Mouse (Mus musculus) cortical plate, adult 2 months (tissue): ENCODE measurements at regions not wholly inside any gene's neighbourhood (a gene's known extent, or its start where the extent isn't known, plus 50 kb on each side); places are given as distances from the start of the nearest gene placed in this dataset.

Source experiments
- H3K27ac ChIP-seq: fragments of 200-500 bp; 2 replicates; pipeline ENCODE4 v1.5.1; 2012; ENCODE audit warnings: low read length, control low read depth, inconsistent platforms; ENCODE audit not compliant: insufficient read depth
- H3K4me1 ChIP-seq: fragments of 200-500 bp; 2 replicates; pipeline ENCODE4 v1.6.1; 2011; ENCODE audit warnings: low read length; ENCODE audit not compliant: control insufficient read depth, insufficient read depth
- H3K4me3 ChIP-seq: fragments of 200-500 bp; 2 replicates; pipeline ENCODE4 v1.5.1; 2011; ENCODE audit warnings: mild to moderate bottlenecking, low read length, control low read depth; ENCODE audit not compliant: insufficient read depth
- CTCF ChIP-seq: fragments of 200-500 bp; IDR thresholded peaks from 2 replicates; pipeline ENCODE4 v1.5.1; 2011; ENCODE audit warnings: mild to moderate bottlenecking, control low read depth, low read length; ENCODE audit not compliant: insufficient read depth; ENCODE audit errors: extremely low read depth
- POLR2A ChIP-seq: fragments of 200-500 bp; IDR thresholded peaks from 2 replicates; pipeline ENCODE4 v1.6.1; 2011; ENCODE audit warnings: mild to moderate bottlenecking, low read length, control low read depth; ENCODE audit not compliant: insufficient read depth; ENCODE audit errors: extremely low read depth

DNA sequence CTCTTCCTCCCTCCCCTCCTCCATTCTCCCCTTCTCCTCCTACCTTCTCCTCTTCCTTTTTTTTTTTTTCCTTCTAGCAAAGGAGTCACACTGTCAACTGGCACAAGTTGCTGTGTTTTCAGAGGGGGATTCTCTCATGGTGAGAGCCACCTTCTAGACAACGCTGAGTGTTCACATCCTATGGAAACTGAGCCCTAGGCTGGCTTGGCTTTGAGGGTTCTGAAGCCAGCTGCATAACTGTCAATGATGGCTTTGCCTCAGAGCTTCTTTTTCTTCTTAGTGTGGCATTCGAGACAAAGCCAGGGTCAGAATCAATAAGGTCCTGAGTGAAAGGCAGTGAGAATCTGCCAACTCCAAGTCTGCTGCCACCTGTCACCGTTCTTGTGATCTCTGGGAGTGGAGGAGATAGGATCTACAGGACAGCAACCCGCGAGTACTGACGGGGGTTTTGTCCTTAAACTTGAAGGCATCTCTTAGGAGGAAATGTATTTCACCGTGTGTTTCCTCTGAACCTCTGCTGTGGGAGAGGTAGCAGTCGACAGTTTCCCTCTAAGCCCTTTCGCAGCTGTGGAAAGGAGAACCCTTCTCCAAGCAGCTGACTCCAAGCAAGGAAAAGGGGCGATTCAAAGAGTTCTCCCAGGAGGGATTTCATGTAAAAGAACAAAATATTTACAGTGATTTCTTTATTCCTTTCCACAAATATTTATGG is 269.2 kb downstream of the Hivep2 start:
- H3K4me3 ChIP-seq = no peak overlapping the region
- H3K4me1 ChIP-seq = peaks cover 1% of the 10 kb centered on the region; the same call in 1 of the 2 replicates
- TF ChIP-seq POLR2A (no peak), CTCF (no peak)
- H3K27ac ChIP-seq = no peak overlapping the region

DNA sequence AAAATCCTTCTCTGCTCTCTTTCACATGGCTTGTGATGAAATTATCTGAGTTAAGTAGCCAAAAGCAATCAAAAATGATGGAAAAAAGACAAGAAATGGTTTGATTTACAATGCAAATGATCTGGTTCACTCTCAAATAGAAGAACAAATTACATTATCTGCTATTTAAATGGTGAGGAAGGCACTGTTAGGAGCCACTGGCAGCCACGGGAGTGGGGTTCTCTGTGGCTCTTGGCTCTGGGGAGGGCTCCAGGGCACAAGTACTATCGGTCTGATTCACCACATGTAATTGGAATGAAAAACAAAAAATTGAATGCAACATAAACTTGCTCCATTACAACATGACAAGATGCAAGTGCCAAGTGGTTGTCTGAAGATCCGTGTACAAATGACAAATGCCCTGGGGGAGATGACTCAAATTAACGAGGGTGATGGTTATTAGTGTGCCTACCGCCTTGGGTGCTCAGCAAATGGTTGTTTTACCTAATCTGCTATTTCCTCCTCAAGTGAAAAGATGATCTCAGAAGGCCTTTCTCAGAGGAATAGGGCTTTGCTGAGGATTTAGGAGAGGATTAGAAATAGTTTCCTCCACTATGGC is 268.2 kb downstream of the Hivep2 start:
- Histone ChIP-seq H3K4me3 (no peak overlapping the region), H3K4me1 (peaks cover 1% of the 10 kb centered on the region; the same call in 1 of the 2 replicates), H3K27ac (no peak overlapping the region)
- TF ChIP-seq POLR2A (no peak), CTCF (no peak)

DNA sequence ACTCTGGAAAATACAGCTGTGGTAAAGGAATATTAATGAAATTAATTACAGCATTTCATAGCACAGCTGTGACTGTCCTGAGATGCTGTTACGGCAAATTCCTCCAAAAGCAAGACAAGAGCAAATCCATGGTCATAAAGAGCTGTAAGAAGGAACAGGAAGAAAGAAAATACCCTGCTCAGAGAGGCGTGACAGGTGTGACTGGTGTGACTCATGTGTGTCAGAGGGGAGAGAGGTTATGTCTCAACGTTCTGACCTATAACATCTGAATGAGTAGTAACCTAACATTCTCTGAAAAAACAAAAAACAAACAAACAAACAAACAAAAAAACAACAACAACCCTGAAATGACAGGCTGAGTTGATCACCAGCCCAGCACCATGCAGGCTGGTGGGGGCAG is 267.5 kb downstream of the Hivep2 start:
- no peak for TF ChIP-seq CTCF
- TF ChIP-seq POLR2A = no peak
- Histone ChIP-seq H3K4me3 (no peak overlapping the region), H3K4me1 (peaks cover 1% of the 10 kb centered on the region; the same call in 1 of the 2 replicates), H3K27ac (no peak overlapping the region)

DNA sequence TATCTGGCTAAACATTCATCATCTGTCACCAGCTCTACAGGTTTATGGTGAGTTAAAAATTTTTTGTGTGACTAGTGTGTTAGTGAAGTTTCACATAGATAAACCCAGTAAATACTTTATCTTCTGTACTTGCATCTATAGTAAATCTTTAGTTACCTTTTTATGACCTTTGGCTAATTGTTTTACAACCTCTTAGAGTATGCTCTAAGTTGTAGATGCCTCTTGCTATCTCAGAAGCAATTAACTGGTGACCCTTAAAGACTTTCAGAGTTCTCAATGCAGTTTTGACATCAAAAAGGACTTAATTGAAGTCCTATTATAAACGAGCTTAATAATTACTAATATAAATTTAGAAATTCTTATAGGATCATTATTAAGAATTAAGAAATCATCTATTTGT is 265.6 kb downstream of the Hivep2 start:
- H3K4me3 ChIP-seq = no peak overlapping the region
- peaks cover 1% of the 10 kb centered on the region; the same call in 1 of the 2 replicates for H3K4me1 ChIP-seq
- no peak overlapping the region for H3K27ac ChIP-seq
- TF ChIP-seq POLR2A (no peak), CTCF (no peak)

DNA sequence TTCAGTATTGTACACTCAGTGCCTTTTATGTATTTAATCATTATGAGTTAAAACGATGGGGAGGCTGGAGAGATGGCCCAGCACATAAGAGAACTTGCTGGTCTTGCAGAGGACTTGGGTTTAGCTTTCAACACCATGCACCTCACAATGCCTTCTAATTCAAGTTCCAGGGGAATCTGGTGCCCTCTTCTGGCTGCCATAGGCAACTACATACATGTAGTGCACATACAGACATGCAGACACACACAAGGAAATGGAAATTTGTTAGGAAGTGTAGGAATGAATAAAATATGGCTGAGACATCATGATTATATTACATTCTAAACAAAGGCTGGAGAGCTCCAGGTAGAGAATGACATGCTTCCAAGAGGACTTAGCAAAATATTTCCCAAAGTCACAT is 251.4 kb downstream of the Hivep2 start:
- Histone ChIP-seq H3K4me1 (peaks cover 8% of the 10 kb centered on the region), H3K27ac (no peak overlapping the region), H3K4me3 (no peak overlapping the region)
- TF ChIP-seq POLR2A (no peak), CTCF (no peak)

DNA sequence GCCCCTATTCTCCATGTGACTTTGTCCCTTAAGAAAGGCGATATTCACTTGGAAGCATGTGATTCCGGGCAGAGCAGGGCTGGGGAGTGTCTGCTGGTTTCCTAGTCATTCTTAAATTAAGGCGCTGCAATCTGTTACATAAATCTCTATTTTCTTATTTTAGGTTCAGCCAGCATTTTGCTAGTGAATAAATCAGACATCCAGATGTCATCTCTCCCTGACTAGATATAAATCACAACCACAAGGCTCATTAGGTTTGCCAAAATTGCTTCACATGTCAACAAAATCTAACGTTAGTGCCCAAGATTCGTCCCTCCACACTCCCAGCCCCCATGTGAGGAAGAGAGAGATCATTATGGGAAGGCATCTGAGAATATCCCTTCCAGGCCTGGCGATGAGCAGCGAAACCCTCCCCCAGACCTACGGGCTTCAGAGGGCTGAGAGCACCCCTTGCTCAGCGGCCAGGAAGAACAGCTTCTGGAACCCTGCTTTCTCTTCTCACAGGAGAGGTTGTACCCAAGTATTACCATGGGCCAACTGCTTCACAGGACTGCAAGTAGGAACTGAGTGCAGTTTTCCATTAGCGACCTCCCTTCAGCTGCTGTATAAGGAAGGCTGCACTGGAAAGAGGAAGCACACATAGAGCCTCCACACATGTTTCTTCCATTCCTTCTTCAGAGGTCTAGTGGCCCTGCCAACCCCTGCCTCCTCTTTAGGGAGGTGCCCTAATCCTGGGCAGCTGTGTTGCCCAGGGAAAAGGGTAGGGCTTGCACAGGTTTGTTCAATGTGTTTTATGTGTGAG is 250.5 kb downstream of the Hivep2 start:
- Histone ChIP-seq H3K4me1 (peaks cover 9% of the 10 kb centered on the region), H3K4me3 (no peak overlapping the region), H3K27ac (peak overlapping the region; percentile 81)
- TF ChIP-seq POLR2A (no peak), CTCF (no peak)

DNA sequence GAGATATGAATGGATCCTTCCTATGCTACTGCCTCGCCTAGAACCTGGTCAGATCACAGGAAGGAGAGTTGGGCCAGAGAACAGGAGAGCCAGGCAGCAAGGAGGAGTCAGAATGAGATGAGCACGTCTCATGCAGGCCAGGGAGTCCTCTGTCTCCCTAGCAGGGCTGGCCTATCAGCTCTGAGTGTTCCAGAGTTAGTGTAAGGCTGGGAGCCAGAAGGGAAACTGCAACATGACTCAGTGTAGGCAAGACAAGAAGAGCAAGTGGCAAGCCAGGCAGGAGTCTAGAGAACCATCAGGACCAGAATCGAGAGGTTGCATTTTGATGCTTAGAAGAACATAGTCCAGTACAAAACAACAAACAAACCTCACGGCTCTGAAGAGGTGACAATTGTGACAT is 249.6 kb downstream of the Hivep2 start:
- peaks cover 15% of the 10 kb centered on the region for H3K4me1 ChIP-seq
- no peak overlapping the region for H3K4me3 ChIP-seq
- TF ChIP-seq CTCF (no peak), POLR2A (no peak)
- H3K27ac ChIP-seq = peak overlapping the region; percentile 81

DNA sequence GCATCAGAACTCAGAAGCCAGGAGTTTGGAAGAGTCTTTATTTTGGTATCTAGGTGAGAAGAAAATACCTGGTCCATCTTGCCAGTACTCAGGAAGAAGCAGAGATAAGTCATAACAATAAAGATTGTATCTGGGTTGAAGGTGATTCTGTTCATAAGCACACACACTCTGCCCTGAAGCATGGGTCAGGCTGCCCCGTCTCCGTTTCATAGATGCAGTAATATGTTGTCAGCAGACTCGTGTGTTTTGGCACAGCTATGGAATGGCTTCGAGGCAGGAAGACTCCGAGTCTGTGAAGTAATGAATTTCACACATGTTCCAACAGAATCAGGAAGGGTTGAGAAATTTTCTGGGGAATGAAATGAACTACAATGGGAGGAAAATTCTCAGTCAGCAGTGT is 247.7 kb downstream of the Hivep2 start:
- no peak for TF ChIP-seq CTCF
- TF ChIP-seq POLR2A = no peak
- H3K27ac ChIP-seq = no peak overlapping the region

DNA sequence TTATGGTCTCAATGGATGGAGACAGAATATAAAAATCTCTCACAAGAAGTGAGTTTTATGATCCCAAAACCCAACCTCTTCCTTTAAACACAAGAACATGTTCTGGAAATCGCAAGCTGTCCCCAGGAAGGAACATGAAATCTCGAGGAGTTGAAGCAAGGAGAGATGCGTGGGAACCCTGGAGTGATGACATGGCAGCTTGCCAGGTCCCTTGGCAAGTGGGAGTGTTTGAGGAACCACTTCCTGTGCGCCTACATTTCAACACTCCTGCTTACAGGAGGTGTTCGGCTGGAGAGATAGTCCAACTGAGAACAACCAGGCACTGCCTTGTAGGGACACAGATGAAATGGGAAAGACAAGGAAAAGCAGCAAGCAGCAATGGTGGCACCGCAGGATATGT is 246.1 kb downstream of the Hivep2 start:
- TF ChIP-seq CTCF (no peak), POLR2A (no peak)
- no peak overlapping the region for H3K4me3 ChIP-seq
- peak overlapping the region; percentile 96; the same call in 1 of the 2 replicates for H3K27ac ChIP-seq
- H3K4me1 ChIP-seq = peaks cover 23% of the 10 kb centered on the region

More for the DNA sequence above, 247.7 kb downstream of the Hivep2 start:
- Histone ChIP-seq H3K4me3 (no peak overlapping the region), H3K4me1 (peaks cover 19% of the 10 kb centered on the region)
